Mouse (Mus musculus) neural tube, embryonic 14.5 days (tissue): ENCODE results near the gene Gjb4. TPM values are rescaled to one million over a fixed set of nuclear protein-coding genes. Genes with fewer than 3 reads are reported as not detected.

Experiments used
- ATAC-seq: fragments of 200-750 bp; cut with Nextera tagmentation; 2 replicates; pipeline ENCODE4 v1.8.0; 2017; ENCODE audit warnings: low read depth, mild to moderate bottlenecking, moderate TSS enrichment, moderate library complexity
- H3K27ac ChIP-seq: fragments of 300-500 bp; sonication (generic); 2 replicates; pipeline ENCODE4 v1.5.1; 2014; ENCODE audit warnings: low read depth, mild to moderate bottlenecking, control low read depth, low read length, moderate library complexity, mixed read lengths
- H3K27me3 ChIP-seq: fragments of 300-500 bp; sonication (generic); 2 replicates; pipeline ENCODE4 v1.6.1; 2014; ENCODE audit warnings: low read length; ENCODE audit not compliant: control insufficient read depth, insufficient read depth
- H3K36me3 ChIP-seq: fragments of 300-500 bp; sonication (generic); 2 replicates; pipeline ENCODE4 v1.6.1; 2014; ENCODE audit warnings: low read length, mixed read lengths; ENCODE audit not compliant: control insufficient read depth, insufficient read depth
- H3K4me1 ChIP-seq: fragments of 300-500 bp; sonication (generic); 2 replicates; pipeline ENCODE4 v1.6.1; 2014; ENCODE audit warnings: low read length; ENCODE audit not compliant: control insufficient read depth, insufficient read depth
- H3K4me2 ChIP-seq: fragments of 300-500 bp; sonication (generic); 2 replicates; pipeline ENCODE4 v1.6.1; 2014; ENCODE audit warnings: mild to moderate bottlenecking, low read depth, low read length, control low read depth
- H3K4me3 ChIP-seq: fragments of 300-500 bp; sonication (generic); 2 replicates; pipeline ENCODE4 v1.5.1; 2014; ENCODE audit warnings: low read depth, low read length, control low read depth, mixed read lengths
- H3K9ac ChIP-seq: fragments of 300-500 bp; sonication (generic); replicated peaks from 2 replicates; pipeline ENCODE4 v1.6.1; 2014; ENCODE audit warnings: low read depth, mild to moderate bottlenecking, control low read depth, low read length, mixed read lengths
- H3K9me3 ChIP-seq: fragments of 300-500 bp; sonication (generic); 2 replicates; pipeline ENCODE4 v1.6.1; 2016; ENCODE audit warnings: low read length; ENCODE audit not compliant: control insufficient read depth
- WGBS: fragments of 180-500 bp; shearing (Covaris S2); extraction: QIAGEN DNeasy Blood & Tissue Kit; methylation state at CpG from one replicate; pipeline ENCODE4 v1.1.7; 2014; 5-methylcytosine and 5-hydroxymethylcytosine counted together
- polyA plus RNA-seq: library from polyadenylated mRNA; unstranded; fragments of >200 nt; fragmentation: Nextera tagmentation; extraction: Ambion mirVana; gene quantifications from 2 replicates; pipeline ENCODE4 v1.2.1, GENCODE M21; 2014

Gjb4 gene
- polyA plus RNA-seq, 1 experiment from 2014 or later = not detected

- no peaks in the 10 kb centered on the region for H3K4me1 ChIP-seq
- no peaks in the 10 kb centered on the region for H3K9me3 ChIP-seq
- no peak for ATAC-seq
- H3K9ac ChIP-seq = no peak overlapping the region
- 73% methylated on average over 10 of the region's 10 CpGs for WGBS
- H3K36me3 ChIP-seq = no peaks in the 10 kb centered on the region
- no peak overlapping the region for H3K4me3 ChIP-seq
- no peak overlapping the region for H3K4me2 ChIP-seq
- H3K27ac ChIP-seq = no peak overlapping the region
- H3K27me3 ChIP-seq = 0 out of 2 replicates have a peak, but pooled peaks cover 9% of the 10 kb centered on the region
These were observed 29.6 kb downstream of the Gjb4 start for GRCm38 (mm10) chr4:127324296-127324695.

- Histone ChIP-seq H3K4me3 (no peak overlapping the region), H3K27me3 (0 out of 2 replicates have a peak, but pooled peaks cover 9% of the 10 kb centered on the region), H3K9me3 (no peaks in the 10 kb centered on the region), H3K4me2 (no peak overlapping the region), H3K4me1 (no peaks in the 10 kb centered on the region), H3K9ac (no peak overlapping the region), H3K36me3 (no peaks in the 10 kb centered on the region), H3K27ac (no peak overlapping the region)
- ATAC-seq = no peak
- 92% methylated on average over 3 of the region's 3 CpGs for WGBS
These were observed 30.2 kb downstream of the Gjb4 start for GRCm38 (mm10) chr4:127323651-127324050.

GRCm38 (mm10) chr4:127319613-127320012 lies 34.3 kb downstream of the Gjb4 start:
- Histone ChIP-seq H3K36me3 (no peaks in the 10 kb centered on the region), H3K4me2 (no peak overlapping the region), H3K9me3 (no peaks in the 10 kb centered on the region), H3K27me3 (no peaks in the 10 kb centered on the region), H3K9ac (no peak overlapping the region), H3K4me1 (no peaks in the 10 kb centered on the region), H3K4me3 (no peak overlapping the region), H3K27ac (no peak overlapping the region)
- ATAC-seq = peak; percentile 14; the same call in 1 of the 2 replicates
- 3% methylated on average over 3 of the region's 3 CpGs for WGBS

- H3K4me2 ChIP-seq = no peak overlapping the region
- no peaks in the 10 kb centered on the region for H3K36me3 ChIP-seq
- no peaks in the 10 kb centered on the region for H3K9me3 ChIP-seq
- no peak overlapping the region for H3K9ac ChIP-seq
- no peak for ATAC-seq
- no peak overlapping the region for H3K27ac ChIP-seq
- H3K4me1 ChIP-seq = no peaks in the 10 kb centered on the region
- no peak overlapping the region for H3K4me3 ChIP-seq
- WGBS = 62% methylated on average over 4 of the region's 4 CpGs
- no peaks in the 10 kb centered on the region for H3K27me3 ChIP-seq
These were observed 36.7 kb downstream of the Gjb4 start for GRCm38 (mm10) chr4:127317143-127317542.

- 85% methylated on average over 8 of the region's 8 CpGs for WGBS
- Histone ChIP-seq H3K27ac (no peak overlapping the region), H3K9me3 (no peaks in the 10 kb centered on the region), H3K27me3 (no peaks in the 10 kb centered on the region), H3K4me2 (no peak overlapping the region), H3K4me1 (no peaks in the 10 kb centered on the region), H3K4me3 (no peak overlapping the region), H3K36me3 (no peaks in the 10 kb centered on the region), H3K9ac (no peak overlapping the region)
- ATAC-seq = no peak
These were observed 38.1 kb downstream of the Gjb4 start for GRCm38 (mm10) chr4:127315753-127316152.

GRCm38 (mm10) chr4:127314585-127314984 lies 39.3 kb downstream of the Gjb4 start:
- H3K4me2 ChIP-seq = peak overlapping the region; percentile 72; the same call in 1 of the 2 replicates
- no peak overlapping the region for H3K27ac ChIP-seq
- H3K4me3 ChIP-seq = no peak overlapping the region
- no peaks in the 10 kb centered on the region for H3K36me3 ChIP-seq
- no peaks in the 10 kb centered on the region for H3K9me3 ChIP-seq
- H3K4me1 ChIP-seq = no peaks in the 10 kb centered on the region
- peak overlapping the region; percentile 55; the same call in 1 of the 2 replicates for H3K9ac ChIP-seq
- H3K27me3 ChIP-seq = no peaks in the 10 kb centered on the region
- ATAC-seq = no peak
- WGBS = 54% methylated on average over 9 of the region's 9 CpGs

- WGBS = 0% methylated on average over 25 of the region's 25 CpGs
- Histone ChIP-seq H3K36me3 (no peaks in the 10 kb centered on the region), H3K9ac (peak within 1 kb of the TSS; percentile 55), H3K27me3 (no peaks in the 10 kb centered on the region), H3K9me3 (no peaks in the 10 kb centered on the region), H3K4me1 (no peaks in the 10 kb centered on the region), H3K4me2 (peak within 1 kb of the TSS; percentile 72), H3K27ac (no peak within 1 kb of the TSS), H3K4me3 (peak within 1 kb of the TSS; percentile 45)
- ATAC-seq = peak; percentile 84
These were observed 40.0 kb downstream of the Gjb4 start, which contains the start of gene Gja4 for GRCm38 (mm10) chr4:127313861-127314260. Gene Gja4 (minus strand): TSS chr4:127314039.

- WGBS = 67% methylated on average over 24 of the region's 24 CpGs
- no peaks in the 10 kb centered on the region for H3K27me3 ChIP-seq
- H3K4me3 ChIP-seq = no peak overlapping the region
- no peak overlapping the region for H3K4me2 ChIP-seq
- no peaks in the 10 kb centered on the region for H3K9me3 ChIP-seq
- H3K9ac ChIP-seq = no peak overlapping the region
- no peak for ATAC-seq
- no peak overlapping the region for H3K27ac ChIP-seq
- H3K4me1 ChIP-seq = no peaks in the 10 kb centered on the region
- no peaks in the 10 kb centered on the region for H3K36me3 ChIP-seq
These were observed 41.5 kb downstream of the Gjb4 start for GRCm38 (mm10) chr4:127312349-127312748.

- no peak for ATAC-seq
- Histone ChIP-seq H3K27me3 (no peaks in the 10 kb centered on the region), H3K27ac (no peak overlapping the region), H3K4me3 (no peak overlapping the region), H3K9ac (no peak overlapping the region), H3K4me2 (no peak overlapping the region), H3K4me1 (no peaks in the 10 kb centered on the region), H3K36me3 (no peaks in the 10 kb centered on the region), H3K9me3 (no peaks in the 10 kb centered on the region)
- 69% methylated on average over 9 of the region's 9 CpGs for WGBS
These were observed 42.3 kb downstream of the Gjb4 start for GRCm38 (mm10) chr4:127311561-127311960.
